In genomic region chr13:117114797-117115196, GRCm38 (mm10) we compare ENCODE assay signal across 24 mouse cellular contexts.
"Had no signal": no experiment of that assay in that cellular context is flagged by ENCODE, and none has a peak within 500 bp of the region (broad histone marks: within the 10 kb centered on the region; RNA-seq: fewer than 3 reads in every experiment).

No protein-coding gene starts in this region.

- ATAC-seq: hindbrain, postnatal 0 days; intestine, embryonic 16.5 days; liver, embryonic 12.5 days had no signal

- H3K27me3 ChIP-seq: heart, embryonic 12.5 days; hindbrain, embryonic 13.5 days; hindbrain, embryonic 15.5 days; kidney, embryonic 15.5 days; limb, embryonic 12.5 days; limb, embryonic 15.5 days; liver, embryonic 12.5 days had no signal

- H3K4me2 ChIP-seq: heart, embryonic 12.5 days; hindbrain, embryonic 13.5 days; hindbrain, embryonic 15.5 days; kidney, embryonic 15.5 days; limb, embryonic 12.5 days; limb, embryonic 15.5 days; liver, embryonic 12.5 days had no signal

- DNase-seq: gastrocnemius, postnatal 14 days; gastrocnemius, postnatal 36 days; heart, adult 18-20 months; heart, postnatal 10 days; kidney, adult 11 months; kidney, adult 2 months; kidney, adult 9 months; kidney, postnatal 14 days; kidney, postnatal 36 days; layer of hippocampus, adult 9-11 months; layer of hippocampus, postnatal 36 days; left cerebral cortex, postnatal 4 days had no signal

- H3K9me3 ChIP-seq: heart, embryonic 10.5 days; heart, embryonic 12.5 days; hindbrain, embryonic 13.5 days; hindbrain, embryonic 15.5 days; kidney, embryonic 15.5 days; limb, embryonic 12.5 days; limb, embryonic 15.5 days; liver, embryonic 12.5 days had no signal

- H3K4me3 ChIP-seq: heart, embryonic 10.5 days; heart, embryonic 12.5 days; hindbrain, embryonic 13.5 days; hindbrain, embryonic 15.5 days; kidney, embryonic 15.5 days; limb, embryonic 12.5 days; limb, embryonic 15.5 days; liver, embryonic 12.5 days had no signal

- H3K4me1 ChIP-seq: heart, embryonic 10.5 days; heart, embryonic 12.5 days; kidney, embryonic 15.5 days; limb, embryonic 12.5 days; limb, embryonic 15.5 days; liver, embryonic 12.5 days had no signal

- H3K9ac ChIP-seq: heart, embryonic 12.5 days; hindbrain, embryonic 13.5 days; hindbrain, embryonic 15.5 days; kidney, embryonic 15.5 days; limb, embryonic 12.5 days; limb, embryonic 15.5 days; liver, embryonic 12.5 days; liver, embryonic 14.5 days had no signal

- H3K27ac ChIP-seq: heart, embryonic 10.5 days; hindbrain, embryonic 13.5 days; hindbrain, embryonic 15.5 days; hindbrain, postnatal 0 days; kidney, embryonic 15.5 days; kidney, postnatal 0 days; limb, embryonic 12.5 days; limb, embryonic 15.5 days; liver, embryonic 12.5 days; liver, embryonic 14.5 days had no signal

- H3K36me3 ChIP-seq: heart, embryonic 10.5 days; heart, embryonic 12.5 days; hindbrain, embryonic 13.5 days; hindbrain, embryonic 15.5 days; kidney, embryonic 15.5 days; limb, embryonic 12.5 days; limb, embryonic 15.5 days; liver, embryonic 12.5 days had no signal
